Mouse (Mus musculus) liver, adult 10 weeks (tissue): ENCODE measurements around the gene Zhx3. TPM values are rescaled to one million over a fixed set of nuclear protein-coding genes. Genes with fewer than 3 reads are reported as not detected.

Experiments
- polyA plus RNA-seq: library from polyadenylated mRNA; stranded (reverse); fragments of 350-450 nt; fragmentation: Illumina TruSeq; extraction: RNeasy Lipid Tissue Mini Kit (QIAGEN cat#74804); gene quantifications from one replicate; pipeline ENCODE4 v1.2.3, GENCODE M21; 2014; ENCODE audit warnings: low read depth, low replicate concordance

The Zhx3 gene
- polyA plus RNA-seq = 13.7 TPM

DNA sequence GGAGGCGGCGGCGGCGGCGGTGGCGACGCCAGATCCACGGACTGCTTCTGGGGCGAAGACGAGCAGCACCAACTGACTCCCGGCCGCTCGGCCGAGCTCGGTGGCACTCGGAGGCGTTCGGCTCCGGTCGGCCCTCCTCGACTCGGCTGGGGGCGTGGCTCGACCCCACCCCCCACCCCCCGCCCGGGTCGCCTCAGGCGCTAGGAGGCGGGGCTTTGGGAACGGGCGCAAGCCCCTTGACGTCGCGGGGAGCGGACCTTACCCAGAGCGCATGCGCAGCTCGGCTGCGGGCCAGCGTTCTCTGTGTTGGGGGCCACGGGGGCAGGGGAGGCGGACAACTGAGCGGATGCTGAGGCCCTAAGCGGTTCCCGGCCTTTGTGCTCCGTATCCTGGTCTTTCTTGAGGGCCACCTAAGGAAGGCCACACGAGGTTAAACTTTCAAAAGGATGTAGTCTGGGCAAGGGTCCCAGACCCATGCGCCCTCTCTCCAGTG lies at the start of gene Zhx3:
TSS of gene Zhx3 (minus strand) at position 109 of the 493 bp plus-strand sequence.

DNA sequence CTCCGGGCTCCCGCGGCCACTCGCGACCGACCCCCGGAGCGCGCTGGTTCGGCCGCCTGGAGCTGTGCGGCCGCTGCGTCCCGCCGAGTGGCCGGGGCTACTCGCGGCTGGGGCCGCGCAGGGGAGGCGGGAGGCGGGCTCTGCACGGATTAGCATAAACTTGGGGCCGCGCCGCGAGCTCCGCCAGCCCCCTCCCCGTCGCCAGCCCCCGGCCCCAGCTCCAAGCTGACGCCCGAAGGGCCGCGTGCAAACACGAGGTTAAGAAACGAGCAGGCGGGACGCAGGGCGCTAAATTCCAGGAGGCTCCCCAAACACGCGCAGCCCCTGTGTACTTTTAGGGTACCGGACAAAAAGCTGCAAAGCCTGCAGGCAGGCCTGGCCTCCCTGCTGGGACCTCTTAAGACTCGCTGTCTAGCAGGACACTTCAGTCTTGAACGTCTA lies 39.5 kb upstream of the Zhx3 start, which contains the start of gene Emilin3:
TSS of gene Emilin3 (minus strand) at position 98 of the 441 bp plus-strand sequence.

DNA sequence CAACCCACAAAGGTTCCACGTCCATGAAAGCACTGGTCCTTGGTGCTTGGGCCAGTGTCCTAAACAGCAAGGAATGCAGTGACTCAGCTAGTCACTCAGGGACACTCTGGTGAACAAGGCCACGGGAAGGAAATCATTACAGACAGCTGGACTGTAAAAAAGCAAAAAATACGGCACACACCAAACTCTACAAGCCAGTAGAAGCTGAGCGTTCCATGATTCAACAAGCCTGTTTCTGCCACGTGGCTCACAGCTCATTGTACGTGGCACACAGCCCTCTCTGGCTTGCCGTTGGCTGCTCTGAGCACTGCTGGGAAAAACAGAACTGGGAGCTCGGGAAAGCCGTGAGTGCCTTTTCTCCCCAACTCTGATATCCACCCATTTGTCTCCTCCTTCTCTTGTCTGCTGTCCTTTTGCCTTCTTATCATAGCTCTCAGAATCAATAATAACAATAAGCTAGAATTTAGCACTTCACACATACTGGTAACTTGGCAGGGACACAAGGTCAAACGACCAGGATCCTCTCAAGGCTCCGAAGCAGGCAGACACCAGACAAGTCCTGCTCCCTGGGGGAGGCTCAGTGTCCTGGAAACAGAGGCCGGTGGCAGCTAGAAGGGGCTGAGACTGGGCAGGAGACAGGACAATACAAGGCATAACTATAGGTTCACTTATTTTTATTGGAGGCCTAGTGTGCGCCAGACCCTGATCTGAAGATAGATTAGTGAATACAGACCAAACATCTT lies 7.8 kb upstream of the Zhx3 start, which contains the start of gene Lpin3:
TSS of gene Lpin3 (plus strand) at position 218 of the 743 bp plus-strand sequence.

DNA sequence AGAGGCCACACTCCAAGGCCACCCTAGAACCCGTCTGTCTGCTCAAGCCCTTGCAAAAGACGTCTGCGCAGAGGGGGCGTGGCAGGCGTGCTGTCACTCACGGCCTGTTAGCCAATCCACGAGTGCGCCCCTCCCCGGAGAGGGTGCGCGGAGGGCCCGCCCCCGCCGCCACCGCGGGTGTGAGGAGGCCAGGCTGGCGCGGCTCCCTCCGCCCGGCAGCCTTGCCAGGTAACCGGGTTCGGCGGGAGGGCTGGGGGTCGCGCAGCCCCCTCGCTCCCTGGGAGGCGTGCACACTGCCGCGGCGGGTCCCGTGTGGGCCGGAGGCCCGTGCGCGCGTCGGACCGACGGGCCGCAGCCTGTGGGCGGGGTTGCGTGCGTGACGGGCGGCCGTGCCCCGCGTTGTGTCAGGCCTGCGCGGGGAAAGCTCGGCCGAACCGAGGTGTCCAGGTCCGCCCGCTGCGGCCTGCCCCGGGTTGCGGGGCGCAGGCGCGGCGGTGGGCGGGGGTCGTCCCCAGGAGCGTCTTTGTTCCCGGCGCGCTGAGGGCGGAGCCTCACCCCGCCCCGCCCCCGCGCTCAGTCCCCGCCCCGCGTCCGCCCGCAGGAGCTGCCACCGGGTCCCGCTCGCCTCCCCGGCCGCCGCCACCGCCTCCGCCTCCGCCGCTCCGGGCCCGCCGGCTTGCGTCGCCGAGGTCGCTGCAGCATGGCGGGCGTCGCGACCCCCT lies 141.5 kb downstream of the Zhx3 start, which contains the start of gene Plcg1:
TSS of gene Plcg1 (plus strand) at position 184 of the 722 bp plus-strand sequence.

Other genes with a start within 250 kb of the Zhx3 start
- 70.1 TPM for gene Top1, start 227.1 kb downstream of the Zhx3 start, polyA plus RNA-seq
- gene Plcg1, start 141.7 kb downstream of the Zhx3 start, polyA plus RNA-seq = 9.3 TPM
- gene Lpin3, start 7.7 kb upstream of the Zhx3 start, polyA plus RNA-seq = 0.90 TPM
- not detected for gene Emilin3, start 39.3 kb upstream of the Zhx3 start, polyA plus RNA-seq
- gene Chd6, start 236.1 kb upstream of the Zhx3 start, polyA plus RNA-seq = 4.0 TPM